In the genomic region with DNA sequence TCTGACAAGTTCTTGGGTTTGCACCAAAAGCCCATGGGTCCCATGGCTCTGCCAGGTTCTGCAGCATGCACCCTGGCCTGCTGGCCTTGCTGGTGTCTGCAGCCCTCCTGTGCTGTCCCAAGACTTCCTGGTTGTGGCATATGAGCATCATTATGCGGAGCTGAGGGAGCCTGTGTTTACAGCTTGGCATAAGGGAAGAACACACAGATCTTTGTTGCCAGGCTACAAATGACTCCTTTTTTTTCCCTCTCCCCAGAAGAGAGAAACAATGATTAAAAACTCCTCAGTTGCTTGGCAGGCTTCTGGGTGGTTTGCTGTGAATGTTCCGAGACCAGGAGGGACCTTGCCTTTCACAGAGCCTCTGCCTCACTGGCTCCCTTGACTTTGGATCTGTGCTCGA, we compare ENCODE assay signal across 12 mouse cellular contexts.
A peak's percentile ranks its signal among the peaks of the same experiment; 100 is the strongest.
DNase-seq lines count a peak whose midpoint lies in the region; ATAC-seq and TF ChIP-seq lines count a peak whose summit lies in the region.
"Had no signal": no experiment of that assay in that cellular context is flagged by ENCODE, and none has a peak within 500 bp of the region (broad histone marks: within the 10 kb centered on the region; RNA-seq: fewer than 3 reads in every experiment).

No protein-coding gene starts in this region.

- TF ChIP-seq EP300 in stomach, postnatal 0 days (optimal IDR thresholded peaks at IDR 0.05): no peak

- peak in 1 of 2 experiments; percentile 61 for DNase-seq in layer of hippocampus, adult 2 months (ENCODE audit: low spot score in 2 of 2)
- DNase-seq in layer of hippocampus, adult 9-10 months (ENCODE audit: low spot score): no peak
- DNase-seq in midbrain, postnatal 0 days (ENCODE audit: low spot score): peak; percentile 71
- no peak for DNase-seq in midbrain, embryonic 10.5 days (ENCODE audit: low spot score)
- no peak for DNase-seq in stomach, postnatal 0 days (ENCODE audit: low spot score)
- no peak for DNase-seq in adrenal gland, postnatal 10 days
- DNase-seq: cerebellum, adult 11 months; heart, adult 18-20 months; kidney, adult 11 months; kidney, postnatal 25 days; liver, embryonic 13.5 days had no signal

- WGBS in midbrain, postnatal 0 days: 61% methylated on average over 3 of the region's 3 CpGs
- 87% methylated on average over 3 of the region's 3 CpGs for WGBS in midbrain, embryonic 10.5 days
- WGBS in forebrain, embryonic 16.5 days: 24% methylated on average over 3 of the region's 3 CpGs
- WGBS in stomach, postnatal 0 days: 49% methylated on average over 3 of the region's 3 CpGs

- no peaks in the 10 kb centered on the region for H3K27me3 ChIP-seq in midbrain, postnatal 0 days (ENCODE audit: insufficient read depth, low read length)
- 0 out of 2 replicates have a peak, but pooled peaks cover 8% of the 10 kb centered on the region for H3K27me3 ChIP-seq in midbrain, embryonic 10.5 days (ENCODE audit: low read depth, poor library complexity, severe bottlenecking)
- no peaks in the 10 kb centered on the region for H3K27me3 ChIP-seq in forebrain, embryonic 16.5 days (replicated peaks; ENCODE audit: control insufficient read depth, insufficient read depth, low read length)
- H3K27me3 ChIP-seq in stomach, postnatal 0 days (ENCODE audit: control insufficient read depth, insufficient read depth, low read length): no peaks in the 10 kb centered on the region
- H3K27me3 ChIP-seq: liver, embryonic 13.5 days had no signal

- no peaks in the 10 kb centered on the region for H3K36me3 ChIP-seq in midbrain, postnatal 0 days (ENCODE audit: insufficient read depth, low read length)
- no peaks in the 10 kb centered on the region for H3K36me3 ChIP-seq in midbrain, embryonic 10.5 days
- H3K36me3 ChIP-seq in forebrain, embryonic 16.5 days (ENCODE audit: control insufficient read depth, insufficient read depth): no peaks in the 10 kb centered on the region
- no peaks in the 10 kb centered on the region for H3K36me3 ChIP-seq in stomach, postnatal 0 days (ENCODE audit: control insufficient read depth, insufficient read depth, low read length)
- H3K36me3 ChIP-seq: liver, embryonic 13.5 days had no signal

- no peak overlapping the region for H3K4me2 ChIP-seq in midbrain, postnatal 0 days (ENCODE audit: low read depth, low read length, poor library complexity, severe bottlenecking)
- H3K4me2 ChIP-seq in forebrain, embryonic 16.5 days (ENCODE audit: low read length): no peak overlapping the region
- H3K4me2 ChIP-seq in stomach, postnatal 0 days (replicated peaks; ENCODE audit: low read depth): no peak overlapping the region
- H3K4me2 ChIP-seq: liver, embryonic 13.5 days had no signal

- H3K9me3 ChIP-seq in midbrain, postnatal 0 days (ENCODE audit: low read length): no peaks in the 10 kb centered on the region
- peaks cover 12% of the 10 kb centered on the region; the same call in 1 of the 2 replicates for H3K9me3 ChIP-seq in midbrain, embryonic 10.5 days (replicated peaks)
- H3K9me3 ChIP-seq in forebrain, embryonic 16.5 days (ENCODE audit: control insufficient read depth, low read length): no peaks in the 10 kb centered on the region
- H3K9me3 ChIP-seq in stomach, postnatal 0 days (ENCODE audit: control insufficient read depth, low read length): no peaks in the 10 kb centered on the region
- H3K9me3 ChIP-seq: liver, embryonic 13.5 days had no signal

- no peak for TF ChIP-seq CTCF in layer of hippocampus, adult 2 months (conservative IDR thresholded peaks at IDR 0.05)
- no peak for TF ChIP-seq CTCF in midbrain, postnatal 0 days (IDR thresholded peaks at IDR 0.05)
- TF ChIP-seq CTCF in stomach, postnatal 0 days (IDR thresholded peaks at IDR 0.05; ENCODE audit: low read depth): no peak

- no peak overlapping the region for H3K4me3 ChIP-seq in layer of hippocampus, adult 2 months
- H3K4me3 ChIP-seq in midbrain, postnatal 0 days (ENCODE audit: low read depth, low read length): no peak overlapping the region
- H3K4me3 ChIP-seq in midbrain, embryonic 10.5 days: no peak overlapping the region
- H3K4me3 ChIP-seq in forebrain, embryonic 16.5 days (replicated peaks; ENCODE audit: low read length): no peak overlapping the region
- no peak overlapping the region for H3K4me3 ChIP-seq in stomach, postnatal 0 days (ENCODE audit: low read depth, low read length)
- H3K4me3 ChIP-seq: liver, embryonic 13.5 days had no signal

- ATAC-seq in midbrain, postnatal 0 days (ENCODE audit: low FRiP score): peak; percentile 44; the same call in 1 of the 2 replicates
- ATAC-seq in forebrain, embryonic 16.5 days: peak; percentile 77
- ATAC-seq in stomach, postnatal 0 days (ENCODE audit: low FRiP score, low TSS enrichment): peak; percentile 35; the same call in 1 of the 2 replicates

- H3K9ac ChIP-seq in midbrain, postnatal 0 days (replicated peaks; ENCODE audit: low read length, poor library complexity, severe bottlenecking): no peak overlapping the region
- H3K9ac ChIP-seq in forebrain, embryonic 16.5 days (replicated peaks; ENCODE audit: low read depth, low read length): no peak overlapping the region
- no peak overlapping the region for H3K9ac ChIP-seq in stomach, postnatal 0 days (ENCODE audit: low read length)
- H3K9ac ChIP-seq: liver, embryonic 13.5 days had no signal

- peaks cover 4% of the 10 kb centered on the region; the same call in 1 of the 2 replicates for H3K4me1 ChIP-seq in midbrain, postnatal 0 days (ENCODE audit: insufficient read depth, low read length)
- no peaks in the 10 kb centered on the region; the same call in 1 of the 2 replicates for H3K4me1 ChIP-seq in midbrain, embryonic 10.5 days
- peaks cover 29% of the 10 kb centered on the region for H3K4me1 ChIP-seq in forebrain, embryonic 16.5 days (replicated peaks; ENCODE audit: control insufficient read depth, insufficient read depth, low read length)
- H3K4me1 ChIP-seq in stomach, postnatal 0 days (replicated peaks; ENCODE audit: control insufficient read depth, insufficient read depth): peaks cover 4% of the 10 kb centered on the region; the same call in 1 of the 2 replicates
- H3K4me1 ChIP-seq: liver, embryonic 13.5 days had no signal

- peak overlapping the region; percentile 24 for H3K27ac ChIP-seq in layer of hippocampus, adult 2 months
- H3K27ac ChIP-seq in midbrain, postnatal 0 days (ENCODE audit: low read depth, low read length): no peak overlapping the region
- no peak overlapping the region for H3K27ac ChIP-seq in midbrain, embryonic 10.5 days (replicated peaks)
- H3K27ac ChIP-seq in forebrain, embryonic 16.5 days (ENCODE audit: low read length): no peak overlapping the region
- peak overlapping the region; percentile 40; the same call in 1 of the 2 replicates for H3K27ac ChIP-seq in stomach, postnatal 0 days (replicated peaks)
- H3K27ac ChIP-seq: liver, embryonic 13.5 days had no signal

Comparison
In these comparisons a context has a peak if more than half of its experiments do, and no peak if none do; other contexts are left out.
1. H3K27ac ChIP-seq: peak in layer of hippocampus, adult 2 months (single experiment) and stomach, postnatal 0 days (single experiment); none in midbrain, postnatal 0 days (single experiment), midbrain, embryonic 10.5 days (single experiment) and forebrain, embryonic 16.5 days (single experiment).
2. Peak in every context shown above with its lines, with median percentiles within 50 percentile points of each other: ATAC-seq.